Mouse (Mus musculus) E14TG2a.4 (cell line): ENCODE results near the gene Gm10142.
A peak's percentile ranks its signal among the peaks of the same experiment; 100 is the strongest.
"Not testable (repeated sequence)": the region's sequence is repeated elsewhere in the genome, so short reads cannot be mapped to it uniquely, and the experiment has no call there.

Experiments used
- H3K27me3 ChIP-seq: 2 replicates; pipeline ENCODE4 v1.6.1; 2014; ENCODE audit warnings: low read length, control low read depth; ENCODE audit not compliant: insufficient read depth
- H3K36me3 ChIP-seq: 2 replicates; pipeline ENCODE4 v1.6.1; 2014; ENCODE audit warnings: low read length, control low read depth; ENCODE audit not compliant: insufficient read depth
- H3K4me1 ChIP-seq: replicated peaks from 2 replicates; pipeline ENCODE4 v1.6.1; 2014; ENCODE audit warnings: low read depth, low read length, control low read depth
- H3K4me3 ChIP-seq: replicated peaks from 2 replicates; pipeline ENCODE4 v1.5.1; 2014; ENCODE audit warnings: mild to moderate bottlenecking, low read length
- H3K9me3 ChIP-seq: 2 replicates; pipeline ENCODE4 v1.6.1; 2014; ENCODE audit warnings: low read length, control low read depth
- CTCF ChIP-seq: conservative IDR thresholded peaks from 2 replicates; pipeline ENCODE4 v1.5.1; 2014; ENCODE audit warnings: low read length
- NANOG ChIP-seq: IDR thresholded peaks from 2 replicates; pipeline ENCODE4 v1.6.1; 2014; ENCODE audit warnings: borderline replicate concordance, low read length, mixed read lengths
- POU5F1 ChIP-seq: IDR thresholded peaks from 2 replicates; pipeline ENCODE4 v1.6.1; 2014; ENCODE audit warnings: low read length, borderline replicate concordance

Gene Gm10142

GRCm38 (mm10) chr10:77685895-77686664 lies 29.5 kb upstream of the Gm10142 start, which contains the start of gene Tspear:
Tspear (plus strand) TSS chr10:77686569.
- Histone ChIP-seq H3K9me3 (no peaks in the 10 kb centered on the region), H3K27me3 (peaks cover 41% of the 10 kb centered on the region), H3K4me1 (peaks cover 47% of the 10 kb centered on the region), H3K4me3 (peak within 1 kb of the TSS; percentile 4; the same call in 1 of the 2 replicates), H3K36me3 (no peaks in the 10 kb centered on the region)
- TF ChIP-seq POU5F1: no peak
- TF ChIP-seq CTCF: no peak
- TF ChIP-seq NANOG: no peak

GRCm38 (mm10) chr10:77687021-77687420 lies 28.6 kb upstream of the Gm10142 start:
- peaks cover 40% of the 10 kb centered on the region for H3K27me3 ChIP-seq

GRCm38 (mm10) chr10:77690356-77690807 lies 25.2 kb upstream of the Gm10142 start, which contains the start of gene Gm19402:
Gm19402 (minus strand) TSS chr10:77690757.
- peaks cover 36% of the 10 kb centered on the region for H3K4me1 ChIP-seq
- H3K9me3 ChIP-seq, H3K36me3 ChIP-seq, H3K4me3 ChIP-seq: not testable (repeated sequence)
- H3K27me3 ChIP-seq: peaks cover 27% of the 10 kb centered on the region

More at GRCm38 (mm10) chr10:77687021-77687420, 28.6 kb upstream of the Gm10142 start:
- H3K36me3 ChIP-seq: no peaks in the 10 kb centered on the region
- no peak overlapping the region for H3K4me3 ChIP-seq
- H3K9me3 ChIP-seq: no peaks in the 10 kb centered on the region
- TF ChIP-seq CTCF (no peak), POU5F1 (no peak), NANOG (no peak)
- H3K4me1 ChIP-seq: peaks cover 47% of the 10 kb centered on the region

- Histone ChIP-seq H3K4me1 (peaks cover 6% of the 10 kb centered on the region; the same call in 1 of the 2 replicates), H3K4me3 (no peak within 1 kb of the TSS), H3K27me3 (no peaks in the 10 kb centered on the region), H3K36me3 (no peaks in the 10 kb centered on the region), H3K9me3 (0 out of 2 replicates have a peak, but pooled peaks cover under 1% of the 10 kb centered on the region)
- TF ChIP-seq CTCF (no peak), NANOG (no peak), POU5F1 (no peak)
These were observed 18.5 kb upstream of the Gm10142 start, which contains the start of gene Gm9508 for GRCm38 (mm10) chr10:77697133-77697532. Gm9508 (minus strand) TSS chr10:77697233.

GRCm38 (mm10) chr10:77706326-77706725 lies 9.3 kb upstream of the Gm10142 start, which contains the start of gene Gm10272:
Gm10272 (plus strand) TSS chr10:77706626.
- no peaks in the 10 kb centered on the region for H3K36me3 ChIP-seq
- no peaks in the 10 kb centered on the region for H3K4me1 ChIP-seq
- TF ChIP-seq POU5F1: no peak
- no peak for TF ChIP-seq NANOG
- no peak for TF ChIP-seq CTCF
- no peaks in the 10 kb centered on the region for H3K27me3 ChIP-seq
- no peak within 1 kb of the TSS for H3K4me3 ChIP-seq
- H3K9me3 ChIP-seq: peaks cover 33% of the 10 kb centered on the region

GRCm38 (mm10) chr10:77709831-77710230 lies 5.8 kb upstream of the Gm10142 start:
- H3K27me3 ChIP-seq: no peaks in the 10 kb centered on the region
- no peaks in the 10 kb centered on the region for H3K36me3 ChIP-seq
- H3K9me3 ChIP-seq: peaks cover 19% of the 10 kb centered on the region
- no peaks in the 10 kb centered on the region for H3K4me1 ChIP-seq
- TF ChIP-seq POU5F1: no peak
- no peak for TF ChIP-seq CTCF
- TF ChIP-seq NANOG: no peak
- H3K4me3 ChIP-seq: no peak overlapping the region

- not testable (repeated sequence) for H3K27me3 ChIP-seq, H3K4me1 ChIP-seq, H3K36me3 ChIP-seq, H3K4me3 ChIP-seq, H3K9me3 ChIP-seq
These were observed 4.5 kb upstream of the Gm10142 start, which contains the start of gene Gm10024 for GRCm38 (mm10) chr10:77711157-77711556. Gm10024 (plus strand) TSS chr10:77711457.

- Histone ChIP-seq H3K36me3 (no peaks in the 10 kb centered on the region), H3K9me3 (peaks cover 4% of the 10 kb centered on the region; the same call in 1 of the 2 replicates), H3K4me3 (no peak overlapping the region), H3K4me1 (no peaks in the 10 kb centered on the region), H3K27me3 (no peaks in the 10 kb centered on the region)
- TF ChIP-seq POU5F1: no peak
- no peak for TF ChIP-seq CTCF
- no peak for TF ChIP-seq NANOG
These were observed 1.9 kb upstream of the Gm10142 start for GRCm38 (mm10) chr10:77713734-77714133.

GRCm38 (mm10) chr10:77720299-77720698 lies 4.7 kb downstream of the Gm10142 start, which contains the start of gene Krtap12-1:
Krtap12-1 (plus strand) TSS chr10:77720599.
- not testable (repeated sequence) for H3K36me3 ChIP-seq, H3K27me3 ChIP-seq, H3K4me3 ChIP-seq, H3K4me1 ChIP-seq, H3K9me3 ChIP-seq
